Mouse (Mus musculus) Patski (cell line): ENCODE results near the gene Tfap2a. TPM values are rescaled to one million over a fixed set of nuclear protein-coding genes. Genes with fewer than 3 reads are reported as not detected.

ENCODE experiments used
- ATAC-seq: fragments of 100-300 bp; one replicate; pipeline ENCODE4 v1.8.0; 2021
- CTCF ChIA-PET: fragments of 350-600 bp; sonication (Branson Sonifier 250); formaldehyde crosslinking; loops from one replicate; lab custom pipeline; 2022; ENCODE audit warnings: inconsistent platforms; lab: Charles Lee
- POLR2A ChIA-PET: fragments of 350-600 bp; sonication (Branson Sonifier 250); formaldehyde crosslinking; loops from one replicate; lab custom pipeline; 2022; ENCODE audit warnings: antibody characterized with exemption, inconsistent platforms; lab: Charles Lee
- DNase-seq: peaks from one replicate; pipeline ENCODE4 v3.0.0-alpha.2; 2011; ENCODE audit warnings: low read depth, low spot score
- H3K27me3 ChIP-seq: fragments of 371-371 bp; one replicate; pipeline ENCODE4 v1.5.1; 2021
- CTCF ChIP-seq: fragments of 100-300 bp; IDR thresholded peaks from one replicate; pipeline ENCODE4 v1.5.1; 2021
- in situ Hi-C: fragments of 300-500 bp; cut with MboI; formaldehyde crosslinking; loops from 3 replicates; pipeline ENCODE4 v1.11.1; 2018; ENCODE audit warnings: low pct_unique_long_range_greater_than_20kb, mixed read lengths
- polyA plus RNA-seq: library from polyadenylated mRNA; unstranded; gene quantifications from one replicate; pipeline ENCODE4 v1.2.3, GENCODE M21; 2021

Tfap2a gene
- polyA plus RNA-seq, 1 experiment from 2014 or later = 57.2 TPM

DNA sequence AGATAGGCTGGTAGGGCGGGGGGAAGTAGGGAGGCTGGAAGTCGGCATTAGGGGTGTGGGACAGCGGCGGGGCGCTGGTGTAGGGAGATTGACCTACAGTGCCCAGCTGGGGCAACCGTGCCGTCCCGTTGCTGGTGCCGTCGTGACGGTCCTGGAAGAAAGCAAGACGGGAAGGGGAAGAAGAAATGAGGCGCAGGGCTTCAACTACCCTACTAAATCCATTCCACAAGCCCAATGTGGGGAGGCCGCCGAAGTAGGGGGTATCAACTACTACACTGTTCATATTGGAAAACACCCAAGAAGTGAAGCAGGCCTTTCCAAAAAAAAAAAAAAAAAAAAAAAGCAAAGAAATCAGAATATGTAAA, 9.6 kb downstream of the Tfap2a start:
- CTCF ChIA-PET = interaction anchor here (1.6 kb wide), 1 partner anchor 263 kb away, joined by 3 read pairs; no protein-coding TSS in a partner anchor
- DNase-seq (no peak), ATAC-seq (no peak)
- TF ChIP-seq CTCF = no peak
- H3K27me3 ChIP-seq = no peaks in the 10 kb centered on the region
- POLR2A ChIA-PET = interaction anchor here (0.6 to 6.2 kb wide), 5 partner anchors 9 to 1365 kb away, joined by 3 to 35 read pairs (median 4); no protein-coding TSS in a partner anchor
- in situ Hi-C loops = loop anchor here (10.0 kb wide), 1 partner anchor 274 kb away; no protein-coding TSS in a partner anchor

- POLR2A ChIA-PET = interaction anchor here (0.7 to 6.2 kb wide), 3 partner anchors 9 to 152 kb away, joined by 4 to 35 read pairs (median 7); no protein-coding TSS in a partner anchor
- in situ Hi-C loops = loop anchor here (10.0 kb wide), 1 partner anchor 273 kb away; no protein-coding TSS in a partner anchor
- H3K27me3 ChIP-seq = no peaks in the 10 kb centered on the region
- CTCF ChIA-PET = interaction anchor here (1.2 to 1.6 kb wide), 2 partner anchors 154 to 262 kb away, joined by 3 read pairs; no protein-coding TSS in a partner anchor
- no peak for TF ChIP-seq CTCF
- no peak for ATAC-seq
- DNase-seq = no peak
Measured at GRCm38 (mm10) chr13:40727731-40728625, 10.2 kb downstream of the Tfap2a start.

DNA sequence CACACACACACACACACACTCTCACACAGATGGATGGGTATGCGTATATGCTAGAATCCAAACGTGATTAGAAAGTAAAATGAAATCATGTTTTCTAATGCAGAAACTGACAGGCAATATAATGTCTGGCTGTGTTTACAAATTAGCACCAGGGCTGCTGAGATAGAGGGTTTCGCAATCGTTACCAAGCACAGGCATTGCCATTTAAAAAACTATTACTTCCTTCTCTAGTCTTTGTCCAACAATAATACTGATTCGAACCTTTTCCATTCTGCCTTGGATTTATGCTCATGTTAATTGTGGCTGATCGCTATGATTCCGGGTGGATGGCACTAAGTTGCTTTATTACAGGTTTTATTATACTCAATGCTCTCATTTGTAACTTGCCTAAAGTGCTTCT, 12.3 kb downstream of the Tfap2a start:
- CTCF ChIA-PET = interaction anchor here (1.2 kb wide), 1 partner anchor 156 kb away, joined by 3 read pairs; no protein-coding TSS in a partner anchor
- POLR2A ChIA-PET = no interaction called here
- in situ Hi-C loops = loop anchor here (10.0 kb wide), 1 partner anchor 271 kb away; no protein-coding TSS in a partner anchor
- ATAC-seq = no peak
- H3K27me3 ChIP-seq = no peaks in the 10 kb centered on the region
- TF ChIP-seq CTCF = no peak
- DNase-seq = no peak

DNA sequence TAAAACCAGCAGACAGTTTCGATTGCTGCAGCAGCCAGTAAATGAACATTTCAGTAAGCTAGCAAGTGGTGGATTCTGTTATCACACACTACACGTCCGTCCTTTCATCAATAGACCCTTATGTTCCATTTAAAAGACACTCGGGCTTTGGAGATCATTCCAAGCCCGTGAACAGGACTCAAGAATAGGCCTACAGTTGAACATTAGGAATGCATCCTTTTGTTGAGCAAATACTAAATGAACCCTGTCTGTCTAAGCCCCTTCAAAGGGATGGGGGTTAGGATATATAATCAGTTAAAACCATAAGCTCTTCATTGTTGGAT, 14.6 kb downstream of the Tfap2a start:
- ChIA-PET CTCF (interaction anchor here (1.0 to 1.6 kb wide), 4 partner anchors 9 to 833 kb away, joined by 3 to 6 read pairs (median 4); no protein-coding TSS in a partner anchor), POLR2A (interaction anchor here (0.7 to 3.6 kb wide), 5 partner anchors 9 to 1942 kb away, joined by 4 to 15 read pairs (median 6); no protein-coding TSS in a partner anchor)
- TF ChIP-seq CTCF = no peak
- H3K27me3 ChIP-seq = no peaks in the 10 kb centered on the region
- ATAC-seq (no peak), DNase-seq (no peak)
- in situ Hi-C loops = loop anchor here (5.0 to 10.0 kb wide), 2 partner anchors 156 to 269 kb away; no protein-coding TSS in a partner anchor

DNA sequence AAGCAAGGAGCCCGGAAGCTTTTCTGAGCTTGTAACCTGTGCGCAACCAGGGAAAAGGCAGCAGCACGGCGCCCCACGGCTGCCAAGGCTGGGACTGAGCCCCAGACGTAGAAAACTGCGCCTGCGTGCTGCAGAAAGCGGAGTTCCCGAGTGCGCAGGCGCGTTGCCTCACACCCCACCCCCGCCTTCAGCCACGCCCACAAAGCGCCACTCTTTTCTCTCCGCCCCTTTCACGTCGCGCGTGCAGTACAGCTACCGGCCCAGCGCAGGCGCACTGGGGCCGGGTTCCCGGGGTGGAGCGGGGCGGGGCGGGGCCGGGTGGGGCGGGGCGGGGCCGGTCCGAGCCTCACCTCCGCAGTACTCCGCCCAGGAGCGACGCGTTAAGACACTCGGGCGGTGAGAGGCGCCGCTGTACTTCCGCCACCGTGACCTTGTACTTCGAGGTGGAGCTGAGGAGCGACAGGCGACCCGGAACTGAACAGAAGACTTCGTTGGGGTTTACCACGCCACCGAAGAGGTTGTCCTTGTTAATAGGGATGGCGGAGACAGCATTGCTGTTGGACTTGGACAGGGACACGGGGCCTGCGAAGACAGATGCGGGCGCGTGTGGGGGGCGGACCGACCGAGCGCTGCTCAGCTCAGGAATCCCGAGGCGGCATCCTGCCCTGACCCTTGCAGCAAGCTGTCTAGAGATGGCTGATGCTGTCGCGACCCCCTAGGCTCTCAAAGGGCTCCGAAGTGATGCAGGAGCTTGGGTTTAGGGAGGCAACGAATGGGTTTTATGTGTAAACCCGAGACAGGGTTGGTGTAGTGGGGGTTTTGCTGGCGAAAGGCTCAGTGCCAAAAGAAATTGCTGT, 15.2 kb downstream of the Tfap2a start:
- CTCF ChIA-PET = interaction anchor here (0.9 to 1.6 kb wide), 5 partner anchors 9 to 832 kb away, joined by 3 to 6 read pairs (median 4); no protein-coding TSS in a partner anchor
- TF ChIP-seq CTCF = no peak
- no peaks in the 10 kb centered on the region for H3K27me3 ChIP-seq
- in situ Hi-C loops = loop anchor here (5.0 to 10.0 kb wide), 2 partner anchors 156 to 268 kb away; no protein-coding TSS in a partner anchor
- peak; percentile 86 for DNase-seq
- POLR2A ChIA-PET = interaction anchor here (0.7 to 3.6 kb wide), 6 partner anchors 8 to 1943 kb away, joined by 3 to 15 read pairs (median 5); no protein-coding TSS in a partner anchor
- peak; percentile 87 for ATAC-seq

- CTCF ChIA-PET = interaction anchor here (1.1 to 1.2 kb wide), 2 partner anchors 9 to 151 kb away, joined by 3 to 4 read pairs; no protein-coding TSS in a partner anchor
- ATAC-seq (no peak), DNase-seq (no peak)
- in situ Hi-C loops = loop anchor here (5.0 to 10.0 kb wide), 2 partner anchors 152 to 265 kb away; no protein-coding TSS in a partner anchor
- POLR2A ChIA-PET = interaction anchor here (1.6 to 3.4 kb wide), 3 partner anchors 11 to 144 kb away, joined by 4 to 35 read pairs (median 10); no protein-coding TSS in a partner anchor
- no peaks in the 10 kb centered on the region for H3K27me3 ChIP-seq
- no peak for TF ChIP-seq CTCF
Measured at GRCm38 (mm10) chr13:40719741-40720082, 18.5 kb downstream of the Tfap2a start.

DNA sequence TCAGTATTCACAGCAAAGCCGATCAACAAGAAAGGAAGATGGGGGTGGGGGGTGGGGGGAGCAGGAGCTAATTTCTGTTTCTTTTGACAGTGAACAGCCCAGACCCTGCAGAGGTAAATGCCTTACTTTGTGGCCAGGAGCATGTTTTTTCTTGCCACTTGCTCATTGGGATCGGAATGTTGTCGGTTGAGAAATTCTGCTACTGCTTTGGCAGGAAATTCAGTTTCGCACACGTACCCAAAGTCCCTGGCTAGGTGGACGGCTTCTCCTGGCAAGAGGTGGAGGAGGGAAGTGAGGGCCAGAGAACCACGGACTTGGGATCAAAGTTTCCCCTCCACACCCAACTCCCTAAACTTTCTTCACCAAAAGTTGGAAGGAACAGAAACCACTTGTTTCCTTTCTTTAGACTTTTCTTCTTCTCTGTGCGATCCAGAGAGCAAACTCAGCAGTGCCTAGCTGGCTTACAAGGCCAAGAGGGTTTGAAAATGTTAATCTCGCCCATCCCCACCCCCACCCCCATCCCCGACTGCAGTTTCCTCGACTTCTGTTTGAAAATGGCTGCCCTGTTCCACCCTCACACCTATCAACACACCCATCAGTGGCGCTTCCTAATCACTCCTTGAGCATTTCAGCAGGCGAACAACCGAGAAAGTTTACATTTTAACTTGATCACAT, 19.0 kb downstream of the Tfap2a start:
- ATAC-seq (no peak), DNase-seq (no peak)
- ChIA-PET POLR2A (interaction anchor here (1.6 to 3.4 kb wide), 3 partner anchors 11 to 144 kb away, joined by 4 to 35 read pairs (median 10); no protein-coding TSS in a partner anchor), CTCF (interaction anchor here (1.1 to 1.2 kb wide), 2 partner anchors 8 to 150 kb away, joined by 3 to 4 read pairs; no protein-coding TSS in a partner anchor)
- no peak for TF ChIP-seq CTCF
- in situ Hi-C loops = no loop called here
- no peaks in the 10 kb centered on the region for H3K27me3 ChIP-seq

- no peaks in the 10 kb centered on the region for H3K27me3 ChIP-seq
Measured at GRCm38 (mm10) chr13:40716771-40717716, 21.1 kb downstream of the Tfap2a start.

More at GRCm38 (mm10) chr13:40716771-40717716, 21.1 kb downstream of the Tfap2a start:
- POLR2A ChIA-PET = interaction anchor here (0.6 to 0.7 kb wide), 4 partner anchors 17 to 439 kb away, joined by 3 to 4 read pairs (median 4); no protein-coding TSS in a partner anchor
- CTCF ChIA-PET = no interaction called here
- no peak for DNase-seq
- in situ Hi-C loops = no loop called here
- ATAC-seq = no peak
- TF ChIP-seq CTCF = no peak
